Mouse (Mus musculus): ENCODE data around the gene Svop. TPM values are rescaled to one million over a fixed set of nuclear protein-coding genes. Genes with fewer than 3 reads are reported as not detected.

Gene Svop
- polyA plus RNA-seq (2017; shearing (Covaris generic)): under 1 TPM in 1 of 2 experiments, not detected in 1; 0.59 TPM

GRCm38 (mm10) chr5:114091057-114091807 lies at the start of gene Svop:
Gene Svop (minus strand): TSS chr5:114091570.

DNA sequence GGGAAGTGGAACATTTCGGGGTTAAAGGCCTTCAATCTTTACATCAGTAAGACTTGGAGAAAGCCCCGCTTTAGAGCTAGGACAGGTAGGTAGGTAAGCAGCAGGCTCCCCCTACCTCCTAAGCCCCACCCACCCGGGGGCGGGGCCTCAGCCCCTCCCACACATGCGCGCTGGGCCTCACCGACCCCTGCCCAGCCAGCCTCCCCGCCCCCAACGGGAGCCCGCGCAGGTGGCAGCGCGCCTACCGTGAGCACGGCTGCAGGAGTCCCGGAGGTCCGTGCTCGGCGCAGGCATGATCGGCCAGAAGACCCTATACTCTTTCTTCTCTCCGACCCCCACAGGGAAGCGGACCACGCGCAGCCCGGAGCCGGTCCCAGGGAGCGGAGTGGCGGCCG lies 38.8 kb upstream of the Svop start, which contains the start of gene Ung:
Gene Ung (plus strand): TSS at position 176 of the 395 bp plus-strand sequence.

GRCm38 (mm10) chr5:114127374-114128349 lies 36.3 kb upstream of the Svop start, which contains the start of gene Alkbh2:
Gene Alkbh2 (minus strand): TSS chr5:114128218.

GRCm38 (mm10) chr5:114065161-114065560 lies 26.2 kb downstream of the Svop start, which contains the start of gene Usp30:
Gene Usp30 (plus strand): TSS chr5:114065461.

GRCm38 (mm10) chr5:114003542-114003941 lies 87.8 kb downstream of the Svop start, which contains the start of gene Dao:
Gene Dao (plus strand): TSS chr5:114003703.

DNA sequence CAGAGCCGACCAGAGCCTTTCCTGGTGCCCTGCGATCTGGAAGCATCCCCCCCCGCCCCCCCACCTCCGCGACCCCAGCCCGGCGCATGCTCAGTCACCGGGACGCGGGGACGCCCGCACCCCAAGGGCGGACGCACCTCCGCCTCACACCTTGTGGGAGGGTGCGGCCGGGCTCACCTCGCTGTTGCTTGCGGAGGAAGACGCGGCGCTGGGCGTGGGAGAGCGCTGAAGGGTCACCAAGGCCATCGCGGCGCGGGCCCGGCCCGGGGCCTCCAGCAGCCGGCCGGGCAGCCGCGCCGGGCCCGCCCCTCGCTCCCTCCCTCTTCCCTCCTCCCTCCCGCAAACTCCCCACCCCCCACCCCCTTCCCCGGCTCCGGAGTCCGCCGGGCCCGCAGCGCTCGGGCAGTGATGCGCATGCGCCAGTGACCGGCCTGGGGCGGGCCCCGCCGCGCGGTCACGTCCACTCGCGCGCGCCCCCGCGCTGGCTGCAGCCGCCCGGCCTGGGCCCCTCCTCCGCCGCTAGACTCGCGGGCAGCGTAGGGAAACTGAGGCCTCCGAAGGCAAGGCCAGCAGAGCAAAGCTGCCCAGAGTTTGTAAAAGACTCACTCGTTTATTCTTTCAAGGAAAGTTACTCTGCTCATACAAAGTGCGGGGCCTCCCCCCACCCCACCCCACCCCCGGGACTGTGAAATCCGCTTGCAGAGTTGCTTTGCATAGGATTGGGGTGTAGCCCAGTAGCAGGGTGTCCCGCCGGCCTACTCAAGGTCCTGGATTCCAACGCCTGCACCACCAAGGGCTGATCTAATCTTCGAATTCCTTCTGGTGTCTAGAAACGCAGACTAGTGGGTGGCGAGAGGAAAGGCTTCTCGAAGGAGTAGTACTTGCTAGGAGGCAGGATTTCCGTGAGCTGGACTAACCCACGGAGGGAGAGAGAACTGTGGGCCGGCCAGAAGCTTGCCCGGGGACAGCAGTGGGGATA lies 97.6 kb downstream of the Svop start, which contains the start of gene Ssh1:
Gene Ssh1 (minus strand): TSS at position 408 of the 979 bp plus-strand sequence.

Other genes with a start within 250 kb of the Svop start
- 10 to 100 TPM; 84.3 to 89.2 TPM for gene Coro1c, start 182.8 kb downstream of the Svop start, polyA plus RNA-seq (2017; shearing (Covaris generic))
- gene Ssh1, start 97.7 kb downstream of the Svop start, polyA plus RNA-seq (2017; shearing (Covaris generic)): 10 to 100 TPM; 31.8 to 42.4 TPM
- gene Dao, start 87.9 kb downstream of the Svop start, polyA plus RNA-seq (2017; shearing (Covaris generic)): 1 to 10 TPM in 1 of 2 experiments, under 1 TPM in 1; 0.42 to 1.1 TPM
- gene Usp30, start 26.1 kb downstream of the Svop start, polyA plus RNA-seq (2017; shearing (Covaris generic)): 1 to 10 TPM; 7.4 to 8.7 TPM
- 10 to 100 TPM in 1 of 2 experiments, 1 to 10 TPM in 1; 8.3 to 10.2 TPM for gene Alkbh2, start 36.6 kb upstream of the Svop start, polyA plus RNA-seq (2017; shearing (Covaris generic))
- gene Ung, start 38.8 kb upstream of the Svop start, polyA plus RNA-seq (2017; shearing (Covaris generic)): 1 to 10 TPM; 2.8 to 4.6 TPM
- under 1 TPM; 0.06 to 0.49 TPM for gene Acacb, start 55.0 kb upstream of the Svop start, polyA plus RNA-seq (2017; shearing (Covaris generic))
- gene Foxn4, start 182.2 kb upstream of the Svop start, polyA plus RNA-seq (2017; shearing (Covaris generic)): under 1 TPM in 1 of 2 experiments, not detected in 1; 0.21 TPM
- gene Myo1h, start 197.6 kb upstream of the Svop start, polyA plus RNA-seq (2017; shearing (Covaris generic)): 1 to 10 TPM in 1 of 2 experiments, under 1 TPM in 1; 0.57 to 3.7 TPM

All from activated CD4-positive, CD25-positive, alpha-beta regulatory T cell (primary cell).